Mouse (Mus musculus) adrenal gland, postnatal 25 days (tissue): ENCODE data around the gene Tctn1. TPM values are rescaled to one million over a fixed set of nuclear protein-coding genes. Genes with fewer than 3 reads are reported as not detected.

Experiments used
- DNase-seq: peaks from one replicate; pipeline ENCODE4 v3.0.0; 2021; ENCODE audit warnings: mixed read lengths
- total RNA-seq: library from RNA; stranded (reverse); gene quantifications from 2 replicates; pipeline ENCODE4 v1.2.3, GENCODE M21; 2021

The Tctn1 gene
- total RNA-seq, 1 experiment from 2014 or later: 19.0 TPM

DNA sequence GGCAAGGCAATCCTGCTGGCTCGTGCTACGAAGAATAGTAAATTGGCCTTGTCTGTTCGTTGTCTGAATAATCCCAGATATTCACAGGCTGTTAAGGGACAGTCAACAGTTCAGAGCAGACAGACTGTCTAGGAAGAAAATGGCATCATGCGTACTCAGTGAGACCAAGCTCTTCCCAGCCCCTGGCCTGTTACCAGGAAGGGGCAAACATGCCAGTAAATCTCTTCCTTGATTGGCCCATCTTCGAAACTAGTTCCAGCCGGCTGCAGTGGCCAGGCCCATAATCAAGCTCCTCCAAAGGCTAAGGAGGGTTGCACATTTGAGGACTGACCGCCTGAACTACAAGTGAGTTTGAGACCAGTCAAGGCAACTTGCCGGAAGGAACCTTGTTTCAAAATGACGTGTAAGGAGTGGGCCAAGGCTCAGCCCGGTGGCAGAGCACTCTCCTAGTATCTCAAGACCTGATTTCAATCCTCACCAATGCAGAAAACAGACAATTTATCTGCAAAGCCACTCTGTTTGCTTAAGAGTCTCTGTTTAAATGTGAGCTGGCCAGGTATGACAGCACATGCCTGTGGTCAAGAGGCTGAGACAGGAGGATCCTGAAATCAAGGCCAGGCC is 17.6 kb downstream of the Tctn1 start:
- DNase-seq: no peak

DNA sequence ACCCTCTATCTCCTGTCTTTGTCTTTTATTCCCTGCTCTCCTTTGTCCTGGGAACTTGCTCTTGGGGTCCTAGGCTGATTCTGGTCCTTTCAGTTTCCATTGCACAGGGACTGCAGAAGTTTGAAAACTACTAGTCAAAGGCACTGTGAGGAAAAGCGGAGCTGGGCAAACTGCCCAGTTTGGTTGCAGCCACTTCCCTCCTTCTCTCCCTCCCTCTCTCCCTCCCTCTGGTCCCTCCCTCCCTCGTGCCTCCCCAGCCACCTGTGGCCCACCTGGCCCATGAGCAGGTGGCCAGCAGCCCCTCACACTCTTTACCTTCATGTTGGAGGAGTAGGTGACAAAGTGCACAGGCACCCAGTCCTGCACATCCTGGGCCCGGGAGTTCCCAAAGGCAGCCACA is 19.1 kb downstream of the Tctn1 start:
- no peak for DNase-seq

DNA sequence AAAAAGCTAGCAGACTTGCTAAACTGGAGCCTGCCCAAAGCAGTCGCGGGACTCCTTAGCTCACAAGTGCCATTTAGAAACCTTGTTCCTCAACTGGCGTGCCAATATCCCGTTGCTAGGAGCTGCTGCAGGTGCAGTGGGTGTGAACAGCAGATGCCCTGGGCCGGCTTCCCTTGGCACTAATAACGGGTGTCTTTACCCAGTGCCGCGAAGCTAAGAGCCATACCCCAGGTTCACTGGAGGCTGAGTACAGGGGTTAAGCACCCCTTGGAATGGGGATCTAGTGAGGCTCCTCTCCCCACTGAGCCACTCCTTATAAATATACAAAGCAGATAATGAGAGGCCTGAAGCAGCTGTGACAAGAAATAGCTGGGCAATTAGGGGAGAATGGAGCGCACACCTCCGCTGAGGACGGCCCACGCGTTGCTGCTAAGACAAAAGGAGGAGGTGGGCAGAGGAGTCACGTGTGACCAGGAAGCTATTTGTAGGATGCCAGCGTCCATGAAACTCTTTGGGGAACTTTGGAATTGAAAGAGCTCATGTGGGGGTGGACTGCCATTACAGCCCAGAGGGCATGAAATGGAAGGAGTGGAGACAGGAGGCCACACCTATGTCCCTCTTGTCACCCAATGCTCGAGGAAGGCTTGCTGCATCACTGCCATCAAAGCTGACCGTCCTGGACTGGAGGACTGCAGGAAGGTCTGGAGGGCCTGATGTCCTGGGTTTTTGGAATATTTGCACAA is 20.3 kb downstream of the Tctn1 start:
- DNase-seq: no peak

DNA sequence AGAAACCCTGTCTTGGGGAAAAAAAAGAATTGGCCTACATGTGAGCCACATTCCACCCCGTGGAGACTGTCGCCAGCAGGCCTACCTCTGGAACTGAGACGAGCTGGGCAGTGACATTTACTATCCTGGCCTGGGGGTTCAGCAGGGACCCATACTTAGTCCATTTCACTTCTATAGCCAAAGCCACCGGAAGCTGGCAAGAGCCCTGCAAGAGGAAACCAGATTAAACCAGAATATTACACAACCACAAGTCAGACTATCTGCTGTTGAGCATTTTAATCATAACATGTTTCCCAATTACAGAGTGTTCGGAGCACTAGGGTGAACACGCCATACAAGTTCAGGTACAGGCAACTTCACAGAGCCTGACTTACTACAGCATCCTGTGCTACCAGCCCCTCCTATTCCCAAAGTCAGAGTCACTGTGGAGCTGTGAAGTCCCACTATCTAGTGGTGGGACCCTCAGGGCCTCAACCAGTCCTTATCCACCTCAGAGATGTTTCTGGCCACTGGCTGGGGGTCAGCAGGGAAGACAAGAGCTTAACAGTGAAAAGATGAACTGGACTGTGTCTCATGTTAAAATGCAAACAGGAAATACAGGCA is 21.6 kb downstream of the Tctn1 start:
- DNase-seq: no peak

DNA sequence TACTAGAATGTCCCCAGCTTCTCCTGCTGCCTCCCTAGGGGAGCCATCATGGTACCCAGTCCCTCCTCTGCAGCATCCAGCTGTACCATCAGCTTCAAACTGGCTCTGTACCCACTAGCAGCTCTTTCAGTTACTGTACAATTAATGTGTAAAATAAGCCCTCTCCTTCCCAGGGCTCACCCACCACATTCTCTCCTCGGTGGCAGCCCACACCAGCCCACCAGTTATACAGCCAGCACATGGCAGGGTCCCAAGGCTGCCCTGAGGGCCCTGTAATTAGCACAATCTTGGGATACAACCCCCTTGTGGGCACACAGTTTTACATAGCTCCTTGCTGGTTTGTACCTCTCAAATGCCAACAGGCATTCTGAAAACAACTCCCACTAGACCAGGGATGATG is 23.3 kb downstream of the Tctn1 start:
- no peak for DNase-seq

DNA sequence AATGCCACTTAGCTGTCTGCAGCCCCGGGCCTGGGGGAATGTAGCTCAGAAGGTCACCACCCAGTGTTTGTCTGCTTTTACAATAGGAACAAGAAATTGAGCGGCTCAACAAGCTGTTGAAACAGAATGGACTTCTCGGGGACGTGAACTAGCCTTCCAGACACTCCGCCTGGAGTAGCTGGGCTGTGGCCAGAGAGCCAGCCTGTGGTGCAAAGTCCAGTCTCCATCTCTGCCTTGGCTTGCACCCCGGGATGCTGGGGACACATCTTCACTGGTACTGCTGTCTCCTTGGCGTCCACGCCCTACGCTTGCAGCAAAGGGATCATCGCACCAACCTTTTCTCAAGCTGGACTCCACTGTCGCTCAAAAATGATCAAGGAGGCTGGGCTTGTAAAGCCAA is 23.7 kb downstream of the Tctn1 start:
- no peak for DNase-seq

DNA sequence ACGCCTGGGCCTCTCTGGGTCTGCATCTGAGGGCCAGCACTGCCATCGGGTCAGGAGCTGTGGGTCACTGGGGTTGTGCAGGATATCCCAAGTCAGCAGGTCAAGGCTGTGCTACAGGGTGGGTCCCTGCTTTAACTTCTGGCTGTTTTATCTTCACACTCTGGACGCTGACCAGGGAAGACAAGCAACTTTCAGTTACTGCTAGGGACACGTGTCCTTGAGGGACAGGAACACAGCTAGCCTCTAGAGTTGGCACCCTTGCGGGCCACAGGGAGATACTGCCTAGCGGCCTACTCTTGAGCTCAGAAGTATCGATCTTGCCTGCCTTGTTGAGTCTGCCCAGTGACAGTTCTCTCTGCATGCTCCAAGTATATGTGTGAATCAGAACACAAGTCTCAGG is 24.6 kb downstream of the Tctn1 start:
- DNase-seq: no peak

DNA sequence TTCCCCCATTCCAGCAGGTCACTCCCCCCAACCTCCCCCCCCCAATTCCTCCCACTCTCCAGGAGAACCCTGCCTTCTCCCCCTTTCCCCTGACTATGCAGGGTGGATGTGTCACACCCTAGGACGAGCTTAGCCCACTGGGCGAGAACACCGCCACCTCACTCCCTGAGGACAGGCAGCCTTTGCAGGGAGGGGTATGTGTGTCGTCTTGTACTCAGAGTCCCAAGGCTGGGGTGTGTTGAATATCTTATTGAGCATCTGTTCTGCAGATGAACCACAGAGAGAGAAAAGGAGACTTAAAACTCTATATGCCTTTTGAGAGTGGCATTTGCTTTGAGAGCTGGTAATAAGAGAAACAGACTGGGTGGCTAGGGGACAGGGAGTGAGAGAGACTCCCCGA is 27.1 kb downstream of the Tctn1 start:
- DNase-seq: no peak

DNA sequence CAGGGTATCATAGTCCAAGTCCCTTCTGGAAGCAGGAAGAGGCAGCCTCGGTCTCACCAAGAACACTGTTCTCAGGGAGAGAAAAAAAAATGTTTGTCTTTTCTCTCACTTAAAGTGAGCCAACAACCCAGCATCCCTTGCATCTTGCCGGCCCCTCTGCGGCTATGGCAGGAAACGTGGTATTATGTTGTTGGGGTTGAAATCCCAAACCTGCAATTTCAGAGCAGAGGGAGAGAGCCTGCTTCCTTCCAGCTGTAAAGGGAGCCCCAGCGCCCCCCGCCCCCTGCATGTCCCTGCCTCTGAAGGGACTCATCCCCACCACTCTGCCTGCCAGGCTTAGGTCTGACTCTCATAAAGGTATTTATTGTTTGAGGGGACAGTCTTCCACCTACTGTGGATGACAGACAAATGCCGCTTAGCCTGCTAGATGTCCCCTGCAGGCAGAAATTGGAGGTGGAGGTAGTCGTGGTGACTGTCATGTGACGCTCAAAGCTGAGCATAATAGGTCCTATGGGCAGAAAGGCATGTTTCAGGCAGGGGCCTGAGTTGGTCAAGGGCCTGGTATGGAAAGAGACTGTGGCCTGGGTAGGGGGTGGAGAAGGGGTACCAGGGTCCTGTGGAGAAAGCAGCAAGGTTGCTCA is 28.9 kb downstream of the Tctn1 start:
- no peak for DNase-seq

DNA sequence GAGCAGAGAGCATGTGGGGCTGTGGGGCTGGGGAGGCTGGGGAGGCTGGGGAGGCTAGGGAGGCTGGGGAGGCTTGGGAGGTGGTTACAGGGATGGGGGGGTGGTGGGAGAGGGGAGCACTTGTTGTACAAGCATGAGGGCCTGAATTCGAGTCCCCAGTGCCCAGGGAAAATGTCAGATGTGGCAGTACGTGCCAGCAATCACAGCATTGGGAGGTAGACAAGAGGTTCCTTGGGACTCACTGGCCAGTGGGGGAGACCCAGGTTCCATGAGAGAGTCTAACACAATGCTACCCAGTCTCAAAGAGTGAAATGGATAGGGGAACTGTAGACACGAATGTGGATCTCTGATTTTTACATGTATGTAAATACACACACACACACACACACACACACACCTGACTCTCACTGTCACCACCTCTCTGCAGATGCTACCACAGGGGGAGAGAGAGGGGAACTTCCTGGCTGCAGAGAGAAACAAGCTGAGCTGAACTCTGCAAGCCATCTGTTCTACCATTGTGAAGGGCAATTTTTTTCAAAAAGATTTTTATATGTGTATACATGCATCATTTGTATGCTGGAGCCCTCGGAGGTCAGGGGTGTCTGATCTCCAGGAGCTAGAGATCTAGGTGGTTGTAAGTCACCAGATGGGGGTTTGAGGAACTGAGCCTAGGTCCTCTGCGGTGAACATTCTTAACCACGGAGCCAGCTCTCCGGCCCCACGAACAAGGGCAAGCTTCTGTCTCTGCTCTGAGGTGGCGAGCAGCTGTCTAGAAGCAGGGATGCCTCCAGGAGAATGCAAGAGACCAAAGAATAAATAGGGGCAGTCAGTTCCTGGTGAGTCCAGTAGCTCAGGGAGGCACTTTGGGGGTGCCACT is 29.7 kb downstream of the Tctn1 start:
- no peak for DNase-seq

DNA sequence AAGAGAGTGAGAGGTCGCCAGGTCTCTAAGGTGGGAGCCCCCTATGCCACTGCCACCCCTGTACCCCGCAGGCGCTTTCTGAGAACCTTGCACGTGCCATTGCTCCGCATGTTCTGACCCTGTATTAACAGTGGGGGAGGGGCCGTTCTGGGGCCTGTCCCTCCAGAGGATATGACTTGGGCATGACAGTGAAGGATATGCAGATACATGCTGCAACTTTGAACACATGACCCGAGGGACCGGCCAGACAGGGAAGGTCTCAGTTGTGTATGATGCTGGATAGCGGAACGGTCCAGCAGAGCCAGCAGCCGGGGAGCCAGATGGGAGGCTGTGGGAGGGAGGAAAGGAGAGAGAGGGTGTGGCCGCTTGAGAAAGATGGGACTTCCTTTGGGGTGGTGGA is 30.6 kb downstream of the Tctn1 start:
- DNase-seq: no peak

DNA sequence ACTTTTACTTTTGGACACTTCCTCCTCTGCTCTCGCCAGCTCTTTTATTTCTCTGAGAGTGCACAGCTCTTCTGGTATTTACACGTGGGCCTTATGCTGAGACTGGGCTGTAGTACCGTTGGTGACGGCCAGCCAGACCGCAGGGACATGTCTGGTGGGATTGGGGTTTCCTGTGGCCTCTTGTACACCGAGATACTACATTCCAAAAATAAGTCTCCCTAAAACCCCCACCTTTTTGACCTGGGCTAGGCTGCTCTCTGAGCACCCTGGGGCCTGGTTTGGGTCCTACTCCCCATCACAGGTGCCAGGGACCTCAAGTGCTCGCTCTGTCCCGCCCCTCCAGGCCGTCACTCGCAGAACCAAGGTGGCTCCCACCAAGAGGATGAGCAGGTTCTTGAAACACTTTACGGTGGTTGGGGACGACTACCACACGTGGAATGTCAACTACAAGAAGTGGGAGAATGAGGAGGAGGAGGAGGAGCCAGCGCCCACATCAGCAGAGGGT is 31.1 kb downstream of the Tctn1 start:
- DNase-seq: no peak

DNA sequence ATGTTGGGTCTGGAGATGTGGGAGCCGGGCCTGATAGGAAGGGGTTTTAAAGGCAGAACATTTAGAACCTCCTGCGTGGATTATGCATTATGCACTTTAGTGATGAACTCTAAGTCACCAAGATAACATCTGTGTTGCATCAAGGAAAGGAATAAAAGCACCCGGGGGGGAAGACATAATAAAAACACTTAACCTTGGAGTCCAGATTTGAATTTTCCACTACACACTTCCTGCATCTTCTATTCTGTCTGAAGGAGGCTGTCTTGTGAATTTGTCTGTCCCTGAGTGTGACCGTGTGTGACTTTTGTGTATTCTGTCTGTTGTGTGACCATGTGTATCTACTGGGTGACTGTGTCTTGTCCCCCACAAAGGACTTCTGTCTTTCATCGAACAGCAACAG is 32.3 kb downstream of the Tctn1 start:
- DNase-seq: no peak

DNA sequence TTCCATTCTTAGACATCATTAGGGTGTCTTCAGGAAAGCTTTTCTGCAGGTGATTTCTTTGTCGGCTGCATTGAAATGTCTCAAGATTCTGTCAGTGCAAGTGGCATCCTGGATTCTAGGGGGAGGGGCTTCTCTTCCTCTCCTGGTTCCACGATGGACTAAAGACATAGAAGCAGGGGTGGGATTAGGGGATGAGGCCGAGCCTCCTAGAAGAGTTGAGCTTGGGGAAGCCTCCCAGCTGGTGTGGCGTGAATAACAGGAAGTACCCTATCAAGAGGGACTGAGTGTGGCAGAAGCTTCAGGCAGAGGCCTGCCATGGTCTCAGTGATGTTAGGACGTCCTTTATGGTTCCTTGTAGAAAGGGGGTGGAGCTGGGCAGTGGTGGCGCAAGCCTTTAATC is 32.8 kb downstream of the Tctn1 start:
- no peak for DNase-seq

DNA sequence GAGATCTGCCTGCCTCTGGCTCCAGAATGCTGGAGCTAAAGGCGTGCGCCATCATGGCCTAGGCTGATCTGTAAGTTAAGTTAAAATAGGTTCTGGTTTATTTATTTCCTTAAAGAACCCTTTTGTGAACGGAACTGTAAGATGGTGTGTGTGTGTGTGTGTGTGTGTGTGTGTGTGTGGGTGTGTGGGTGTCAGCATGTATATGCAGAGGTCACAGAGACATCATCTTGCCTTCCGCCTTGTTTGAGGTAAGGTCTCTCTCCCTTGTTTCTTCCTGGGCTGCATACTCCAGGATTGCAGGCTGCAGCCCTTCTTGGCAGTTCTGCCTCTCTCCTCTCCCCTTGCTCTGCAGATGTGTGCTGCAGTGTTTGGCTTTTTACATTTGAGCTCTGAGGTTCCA is 33.4 kb downstream of the Tctn1 start:
- no peak for DNase-seq

DNA sequence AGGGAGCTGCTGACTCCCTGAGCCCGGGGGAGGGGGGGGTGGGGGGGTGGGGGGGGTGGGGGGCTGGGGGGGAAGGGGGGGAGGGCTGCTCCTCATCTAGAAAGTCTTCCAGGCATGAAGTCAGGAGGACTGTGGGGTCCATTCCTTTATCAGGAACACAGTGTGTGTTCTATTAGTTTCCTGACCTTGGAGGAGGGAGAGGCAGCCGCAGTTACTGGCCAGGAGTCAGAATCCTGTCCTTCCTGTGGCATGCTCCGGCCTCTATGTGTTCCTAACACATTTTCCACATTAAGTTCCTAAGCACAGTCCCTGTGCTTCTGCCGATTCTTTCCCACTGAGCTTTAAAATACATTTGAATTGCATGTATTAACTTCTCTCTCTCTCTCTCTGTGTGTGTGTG is 35.5 kb downstream of the Tctn1 start:
- no peak for DNase-seq

DNA sequence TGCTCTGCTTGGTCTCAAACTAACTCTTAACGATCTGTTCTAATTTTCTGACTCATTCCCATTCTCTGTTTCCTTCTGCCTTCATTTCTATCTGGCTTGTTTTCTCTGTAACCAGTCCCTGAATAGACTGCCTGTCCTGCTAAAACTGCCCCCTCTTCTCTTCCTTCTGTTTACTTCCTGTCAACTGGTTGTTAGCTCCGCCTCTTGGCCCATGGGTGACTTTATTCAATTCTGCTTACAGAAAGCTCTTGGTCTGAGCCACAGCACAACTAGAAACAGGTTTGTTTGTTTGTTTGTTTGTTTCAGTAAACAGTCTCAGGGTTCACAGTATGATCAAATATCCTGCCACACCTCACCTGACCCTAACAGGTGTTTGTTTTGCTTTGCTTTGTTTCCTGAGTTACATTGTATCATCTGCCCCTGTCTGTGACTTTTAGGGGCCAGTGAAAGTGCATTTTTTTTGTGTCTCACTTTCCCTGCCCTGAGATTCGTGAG is 35.9 kb downstream of the Tctn1 start:
- no peak for DNase-seq

DNA sequence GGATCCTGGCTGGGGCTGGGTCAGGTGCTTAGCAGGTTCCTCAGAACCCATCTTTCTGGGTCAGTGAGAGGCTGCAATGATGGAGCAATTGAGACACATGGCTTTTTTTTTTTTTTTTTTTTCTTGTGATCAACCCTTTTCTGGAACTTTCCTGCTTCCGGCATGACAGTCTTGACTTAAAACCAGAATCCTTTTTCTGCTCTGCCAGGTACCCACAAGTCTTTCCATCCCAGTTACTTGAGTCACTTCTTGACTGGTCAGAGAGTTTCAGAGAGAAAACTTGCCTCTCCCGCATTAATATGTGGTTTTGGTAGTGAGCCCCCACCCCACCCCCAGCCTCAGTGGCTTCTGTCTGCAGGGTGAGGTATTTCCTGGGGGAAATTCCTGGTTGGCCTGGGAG is 40.0 kb downstream of the Tctn1 start:
- DNase-seq: no peak

DNA sequence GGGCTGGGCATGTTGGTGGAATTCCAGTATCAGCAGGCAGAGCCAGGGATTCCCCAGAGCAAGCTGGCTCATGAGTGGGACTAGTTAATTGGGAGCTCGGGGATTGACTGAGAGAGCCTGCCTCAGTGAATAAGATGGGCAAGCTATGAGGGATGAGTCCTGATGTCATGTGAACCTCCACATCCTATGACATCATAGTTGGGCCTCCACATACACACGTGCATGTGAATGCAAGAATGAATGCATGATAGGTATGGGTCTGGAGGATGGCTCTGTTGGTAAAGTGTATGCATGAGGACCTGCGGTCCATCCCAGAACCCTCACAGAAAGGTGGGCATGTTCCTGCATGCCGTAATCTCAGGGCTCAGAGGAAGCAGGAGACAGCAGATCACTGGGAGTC is 43.2 kb downstream of the Tctn1 start:
- DNase-seq: no peak

DNA sequence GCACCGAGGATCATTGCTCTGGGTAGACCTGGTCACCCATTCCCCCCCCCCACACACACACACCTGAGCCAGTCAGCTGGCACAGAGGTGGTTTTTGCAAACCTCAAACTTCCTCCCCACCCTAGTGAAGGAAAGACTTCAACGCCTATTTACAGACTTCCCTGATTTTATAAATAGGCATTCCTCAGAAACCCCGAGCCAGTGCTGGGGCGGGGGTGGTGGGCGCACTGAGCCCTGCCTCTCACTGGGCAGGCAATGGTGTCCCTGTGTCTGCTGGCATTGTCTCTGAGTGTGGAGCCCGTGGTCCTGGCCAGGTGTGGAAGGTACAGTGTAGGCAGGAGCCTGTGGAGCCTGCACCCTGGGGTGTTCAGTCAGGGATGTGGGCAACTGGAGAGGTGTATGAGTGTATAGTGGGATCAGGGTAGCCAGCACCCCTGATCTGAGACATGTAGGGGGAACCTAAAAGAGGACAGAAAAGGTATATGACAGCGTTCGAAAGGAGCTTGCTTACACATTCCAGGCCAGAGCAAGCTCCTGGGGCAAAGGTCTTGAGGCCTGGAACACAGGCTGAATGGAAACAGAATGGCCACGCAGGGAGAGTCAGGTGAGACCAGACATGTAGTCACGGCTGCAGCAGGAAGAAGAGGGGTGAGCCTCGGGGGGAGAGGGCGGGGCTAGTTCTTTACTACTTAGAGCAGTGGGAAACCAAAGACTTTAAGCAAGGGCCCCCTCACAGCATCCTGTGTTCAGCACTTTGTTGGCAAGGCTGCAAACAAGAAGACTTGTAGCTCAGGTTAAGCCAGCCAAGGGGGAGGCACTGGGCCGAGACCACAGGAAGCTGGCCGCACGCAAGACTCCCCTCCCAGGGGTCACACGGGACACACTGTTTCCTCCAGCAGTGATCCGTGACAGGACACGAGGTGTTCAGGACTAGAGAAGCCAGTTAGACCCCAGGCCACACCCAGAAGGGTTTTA is 44.3 kb downstream of the Tctn1 start:
- DNase-seq: no peak

DNA sequence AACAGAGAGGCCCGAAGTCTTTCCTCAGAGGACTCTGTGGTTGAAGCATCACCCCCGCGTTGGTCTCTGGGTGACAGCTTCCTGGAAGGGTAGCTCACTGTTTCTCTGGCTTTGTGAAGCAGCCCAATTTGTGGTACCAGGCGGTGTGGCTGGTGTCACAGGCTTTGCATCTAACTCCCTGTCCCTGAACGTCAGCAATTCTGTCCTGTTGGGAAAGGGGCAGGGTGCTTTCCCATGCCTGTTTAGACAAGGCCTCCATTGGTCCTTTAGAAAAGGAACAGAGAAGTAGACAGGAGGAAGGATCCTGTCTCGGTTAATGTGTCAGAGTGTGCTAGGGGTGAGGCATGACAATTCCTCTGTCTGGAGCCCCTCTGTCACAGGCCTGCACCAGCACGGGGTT is 45.3 kb downstream of the Tctn1 start:
- no peak for DNase-seq
